Mouse (Mus musculus) embryonic fibroblast, embryonic 13.5 days (primary cell): ENCODE results near the gene Mpl. TPM values are rescaled to one million over a fixed set of nuclear protein-coding genes. Genes with fewer than 3 reads are reported as not detected.
A peak's percentile ranks its signal among the peaks of the same experiment; 100 is the strongest.

ENCODE experiments used
- H3K27ac ChIP-seq: 2 replicates; pipeline ENCODE4 v1.5.1; 2012; ENCODE audit warnings: low read length, control low read depth, inconsistent platforms; ENCODE audit not compliant: insufficient read depth
- H3K4me1 ChIP-seq: 2 replicates; pipeline ENCODE4 v1.6.1; 2011; ENCODE audit warnings: low read length; ENCODE audit not compliant: control insufficient read depth, insufficient read depth
- H3K4me3 ChIP-seq: 2 replicates; pipeline ENCODE4 v1.5.1; 2011; ENCODE audit warnings: mild to moderate bottlenecking, control low read depth, low read length; ENCODE audit not compliant: insufficient read depth
- CTCF ChIP-seq: IDR thresholded peaks from 2 replicates; pipeline ENCODE4 v1.5.1; 2011; ENCODE audit warnings: mild to moderate bottlenecking, control low read depth, low read length, moderate library complexity, borderline replicate concordance; ENCODE audit not compliant: insufficient read depth
- POLR2A ChIP-seq: IDR thresholded peaks from 2 replicates; pipeline ENCODE4 v1.6.1; 2011; ENCODE audit warnings: low read depth, mild to moderate bottlenecking, control low read depth, low read length, moderate library complexity
- polyA plus RNA-seq: library from polyadenylated mRNA; stranded (reverse); fragments of >200 nt; gene quantifications from 2 replicates; pipeline ENCODE4 v1.2.4, GENCODE M21; 2011; ENCODE audit warnings: low read depth; ENCODE audit not compliant: missing spikeins, insufficient read length

The Mpl gene
- polyA plus RNA-seq, 1 experiment: not detected

DNA sequence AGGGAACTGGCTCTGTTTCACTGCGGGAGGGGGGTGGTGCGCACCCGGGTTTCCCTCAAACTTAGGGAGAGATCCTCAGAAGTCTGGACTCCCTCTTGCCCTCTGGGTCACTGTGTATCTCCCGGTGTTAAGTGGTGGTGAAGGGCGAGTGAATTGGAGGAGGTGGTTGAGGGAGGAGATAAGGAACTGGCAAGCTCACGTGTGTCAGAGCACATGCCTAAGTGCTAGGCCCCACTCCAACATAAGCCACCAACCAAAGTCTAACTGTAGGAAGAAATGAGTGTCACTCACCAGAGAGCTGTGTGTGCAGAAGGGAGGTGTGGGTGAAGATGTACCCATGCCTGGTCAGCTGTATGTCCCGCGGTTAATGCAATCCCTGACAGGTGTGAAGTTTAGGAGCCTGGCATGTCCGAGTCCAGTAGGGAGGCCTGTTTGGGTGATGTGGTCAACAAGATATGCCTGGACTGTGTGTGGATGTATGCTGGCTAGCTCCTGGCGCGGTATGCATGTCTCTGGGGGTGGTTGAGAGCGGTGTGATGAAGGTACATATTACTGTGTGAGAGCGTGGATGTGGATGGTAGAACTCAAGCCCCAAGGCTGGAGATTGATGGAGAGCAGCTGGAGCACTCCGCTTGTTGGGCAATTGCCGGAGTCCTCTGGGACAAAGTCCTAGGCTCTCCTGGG, 28.6 kb downstream of the Mpl start:
- H3K27ac ChIP-seq: peak overlapping the region; percentile 92
- peak overlapping the region; percentile 81 for H3K4me3 ChIP-seq
- no peaks in the 10 kb centered on the region; the same call in 1 of the 2 replicates for H3K4me1 ChIP-seq
- TF ChIP-seq POLR2A: no peak; the same call in none of the 2 replicates
- TF ChIP-seq CTCF: no peak

- H3K4me3 ChIP-seq: peak within 1 kb of the TSS; percentile 81
- TF ChIP-seq POLR2A: peak; percentile 84
- 0 out of 2 replicates have a peak, but pooled peaks have one; percentile 2 for TF ChIP-seq CTCF
- no peaks in the 10 kb centered on the region; the same call in 1 of the 2 replicates for H3K4me1 ChIP-seq
- H3K27ac ChIP-seq: peak within 1 kb of the TSS; percentile 94
These were observed 29.4 kb downstream of the Mpl start, which contains the start of gene Elovl1 for GRCm38 (mm10) chr4:118427768-118428451. Elovl1 (plus strand) TSS chr4:118428093.

- TF ChIP-seq CTCF: no peak
These were observed 29.9 kb downstream of the Mpl start for GRCm38 (mm10) chr4:118427415-118427767.

GRCm38 (mm10) chr4:118425374-118425773, 31.9 kb downstream of the Mpl start:
- H3K27ac ChIP-seq: no peak overlapping the region
- TF ChIP-seq POLR2A (no peak), CTCF (no peak)
- no peaks in the 10 kb centered on the region; the same call in 1 of the 2 replicates for H3K4me1 ChIP-seq
- H3K4me3 ChIP-seq: no peak overlapping the region

More at GRCm38 (mm10) chr4:118427415-118427767, 29.9 kb downstream of the Mpl start:
- H3K27ac ChIP-seq: peak overlapping the region; percentile 94
- H3K4me1 ChIP-seq: no peaks in the 10 kb centered on the region; the same call in 1 of the 2 replicates
- peak overlapping the region; percentile 35 for H3K4me3 ChIP-seq

GRCm38 (mm10) chr4:118424541-118425160, 32.7 kb downstream of the Mpl start:
- H3K4me1 ChIP-seq: no peaks in the 10 kb centered on the region; the same call in 1 of the 2 replicates
- H3K27ac ChIP-seq: no peak overlapping the region
- TF ChIP-seq CTCF: no peak
- no peak for TF ChIP-seq POLR2A
- no peak overlapping the region for H3K4me3 ChIP-seq

DNA sequence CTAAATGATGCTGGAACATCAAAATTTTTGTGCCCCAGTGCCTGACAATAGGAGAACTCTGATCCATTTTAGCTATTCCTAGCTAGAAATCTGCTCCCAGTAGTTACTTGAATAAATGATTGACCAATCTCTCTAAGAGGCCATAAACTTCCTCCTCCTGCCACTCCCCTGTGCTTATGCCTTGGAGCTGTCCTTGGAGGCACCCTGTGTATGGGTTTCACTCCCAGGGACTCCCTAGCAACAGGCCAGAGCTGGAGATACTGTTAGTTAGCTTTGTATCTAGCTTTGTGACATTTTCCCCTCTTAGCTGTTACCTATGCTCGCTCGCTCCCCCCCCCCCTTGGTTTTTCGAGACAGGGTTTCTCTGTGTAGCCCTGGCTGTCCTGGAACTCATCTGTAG, 35.9 kb downstream of the Mpl start:
- no peak for TF ChIP-seq CTCF
- no peak overlapping the region for H3K27ac ChIP-seq
- no peak overlapping the region for H3K4me3 ChIP-seq
- no peaks in the 10 kb centered on the region for H3K4me1 ChIP-seq

- Histone ChIP-seq H3K27ac (no peak overlapping the region), H3K4me1 (no peaks in the 10 kb centered on the region), H3K4me3 (no peak overlapping the region)
- TF ChIP-seq POLR2A: no peak
- TF ChIP-seq CTCF: no peak
These were observed 40.1 kb downstream of the Mpl start for GRCm38 (mm10) chr4:118417112-118417797.

DNA sequence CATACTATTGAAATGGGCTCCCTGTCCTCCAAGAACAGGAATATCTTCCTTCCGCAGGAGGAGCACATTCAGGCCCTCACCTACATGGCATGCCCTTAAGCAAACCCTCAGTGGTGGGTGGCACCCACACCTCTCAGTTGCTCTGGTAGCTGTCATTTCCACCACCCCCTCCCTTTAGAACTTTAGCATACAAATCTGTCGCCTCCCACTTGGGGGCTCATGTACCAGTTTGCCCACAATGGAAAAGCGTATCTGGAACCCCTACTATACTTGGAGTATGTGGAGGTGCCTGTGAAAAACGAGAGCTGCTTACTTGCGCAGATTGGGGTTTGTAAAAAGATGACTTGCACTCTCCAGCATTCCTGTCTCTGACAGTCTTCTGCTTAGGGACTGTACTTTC, 41.0 kb downstream of the Mpl start:
- Histone ChIP-seq H3K4me1 (no peaks in the 10 kb centered on the region), H3K4me3 (no peak overlapping the region), H3K27ac (no peak overlapping the region)
- no peak for TF ChIP-seq CTCF
- no peak for TF ChIP-seq POLR2A

DNA sequence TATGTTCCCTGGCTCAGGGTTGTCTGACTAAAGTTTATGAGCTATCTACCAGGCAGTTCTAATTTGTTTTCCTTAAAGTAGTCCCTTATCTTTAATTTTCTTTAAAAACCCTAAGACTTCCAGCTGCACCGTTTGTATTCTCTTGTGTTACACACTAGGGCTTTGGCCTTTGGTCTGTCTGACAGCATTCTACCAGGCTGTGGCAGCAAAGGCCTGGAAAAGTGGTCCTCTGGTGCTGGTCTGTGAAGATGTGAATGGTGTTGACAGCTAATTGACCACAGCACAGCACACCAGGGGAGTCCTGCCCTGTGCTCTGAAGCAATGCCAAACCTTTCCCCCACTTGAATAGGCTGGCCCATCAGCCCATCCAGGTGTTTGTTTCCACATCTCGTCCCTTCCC, 41.5 kb downstream of the Mpl start:
- TF ChIP-seq CTCF (no peak), POLR2A (no peak)
- H3K4me3 ChIP-seq: no peak overlapping the region
- no peak overlapping the region for H3K27ac ChIP-seq
- no peaks in the 10 kb centered on the region for H3K4me1 ChIP-seq
